Mouse (Mus musculus) olfactory bulb, adult 2 months (tissue): ENCODE measurements around the gene Fam189a1. TPM values are rescaled to one million over a fixed set of nuclear protein-coding genes. Genes with fewer than 3 reads are reported as not detected.

Experiments used
- H3K27ac ChIP-seq: fragments of 200-500 bp; 2 replicates; pipeline ENCODE4 v1.5.1; 2012; ENCODE audit warnings: low read depth, low read length; ENCODE audit not compliant: insufficient read depth
- H3K4me1 ChIP-seq: fragments of 200-500 bp; 2 replicates; pipeline ENCODE4 v1.6.1; 2012; ENCODE audit warnings: low read length; ENCODE audit not compliant: control insufficient read depth, insufficient read depth
- H3K4me3 ChIP-seq: fragments of 200-500 bp; 2 replicates; pipeline ENCODE4 v1.5.1; 2012; ENCODE audit warnings: mild to moderate bottlenecking, low read depth, low read length, moderate library complexity; ENCODE audit not compliant: insufficient read depth
- CTCF ChIP-seq: fragments of 200-500 bp; IDR thresholded peaks from 2 replicates; pipeline ENCODE4 v1.5.1; 2012; ENCODE audit warnings: low read depth, mild to moderate bottlenecking, low read length, moderate library complexity; ENCODE audit not compliant: insufficient read depth
- POLR2A ChIP-seq: fragments of 200-500 bp; IDR thresholded peaks from 2 replicates; pipeline ENCODE4 v1.6.1; 2012; ENCODE audit warnings: mild to moderate bottlenecking, low read depth, low read length, moderate library complexity; ENCODE audit not compliant: insufficient read depth
- WGBS: fragments of 180-500 bp; shearing (Covaris S2); methylation state at CpG from one replicate; pipeline ENCODE4 v1.1.7; 2018; 5-methylcytosine and 5-hydroxymethylcytosine counted together
- polyA plus RNA-seq: library from polyadenylated mRNA; stranded (reverse); fragments of >200 nt; gene quantifications from 2 replicates; pipeline ENCODE4 v1.2.4, GENCODE M21; 2012; ENCODE audit warnings: low replicate concordance; ENCODE audit not compliant: missing spikeins, insufficient read depth, insufficient read length

Fam189a1 gene
- polyA plus RNA-seq, 1 experiment, result not detected

DNA sequence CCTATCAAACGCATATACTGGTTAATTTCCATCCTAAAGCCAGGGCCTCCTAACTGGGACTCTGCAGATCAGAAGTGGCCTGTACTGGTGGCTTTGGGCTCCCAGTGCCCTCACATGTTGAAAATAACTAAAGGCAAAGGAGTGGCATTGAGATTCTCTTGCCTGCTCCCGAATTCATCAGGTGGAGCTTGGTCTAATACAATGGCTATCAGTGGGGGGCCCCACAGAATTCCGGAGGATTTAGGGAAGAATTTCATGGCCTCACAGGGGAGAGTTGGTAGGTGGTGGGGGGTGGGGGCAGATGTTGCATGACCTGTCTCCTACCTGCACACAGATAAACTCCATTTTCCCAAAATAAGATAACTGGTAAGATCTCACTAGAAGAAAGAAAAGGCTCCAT is 92.3 kb downstream of the Fam189a1 start:
- no peak for TF ChIP-seq CTCF
- TF ChIP-seq POLR2A, result no peak
- H3K4me3 ChIP-seq, result no peak overlapping the region

DNA sequence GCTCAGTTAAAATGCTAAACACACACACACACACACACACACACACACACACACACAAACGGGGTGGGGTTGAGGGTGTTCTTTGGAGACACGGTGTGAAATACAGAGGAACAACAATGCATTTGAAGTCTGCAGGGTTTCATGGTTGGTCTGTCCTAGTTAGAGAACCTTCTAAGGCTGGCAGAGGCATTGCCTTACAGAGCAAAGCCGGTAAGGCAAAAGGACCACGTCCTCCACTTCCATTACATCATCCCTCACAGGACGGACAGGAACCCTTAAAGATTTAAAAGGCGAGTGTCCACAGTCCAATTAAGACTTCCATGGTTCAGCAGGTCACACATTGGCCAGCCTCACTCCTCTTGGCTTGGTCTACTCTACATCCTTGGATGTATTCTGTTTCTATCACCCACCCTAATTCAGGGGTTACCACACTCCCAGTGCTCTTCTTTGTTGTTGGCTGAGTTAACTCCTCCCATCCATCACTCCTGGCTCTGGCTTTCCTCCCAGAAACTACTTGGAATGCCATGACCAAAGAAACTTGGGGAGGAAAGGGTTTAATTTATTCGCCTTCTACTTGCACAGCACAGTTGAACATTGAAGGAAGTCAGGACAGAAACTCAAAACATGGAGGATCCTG is 96.1 kb downstream of the Fam189a1 start:
- TF ChIP-seq POLR2A (no peak), CTCF (no peak)
- Histone ChIP-seq H3K4me3 (no peak overlapping the region), H3K27ac (no peak overlapping the region), H3K4me1 (no peaks in the 10 kb centered on the region)
- 47% methylated on average over 7 of the region's 7 CpGs for WGBS

More for the DNA sequence above, 92.3 kb downstream of the Fam189a1 start:
- no peak overlapping the region for H3K27ac ChIP-seq
- whole genome bisulfite sequencing, result 56% methylated on average over 3 of the region's 3 CpGs
- H3K4me1 ChIP-seq, result no peaks in the 10 kb centered on the region

DNA sequence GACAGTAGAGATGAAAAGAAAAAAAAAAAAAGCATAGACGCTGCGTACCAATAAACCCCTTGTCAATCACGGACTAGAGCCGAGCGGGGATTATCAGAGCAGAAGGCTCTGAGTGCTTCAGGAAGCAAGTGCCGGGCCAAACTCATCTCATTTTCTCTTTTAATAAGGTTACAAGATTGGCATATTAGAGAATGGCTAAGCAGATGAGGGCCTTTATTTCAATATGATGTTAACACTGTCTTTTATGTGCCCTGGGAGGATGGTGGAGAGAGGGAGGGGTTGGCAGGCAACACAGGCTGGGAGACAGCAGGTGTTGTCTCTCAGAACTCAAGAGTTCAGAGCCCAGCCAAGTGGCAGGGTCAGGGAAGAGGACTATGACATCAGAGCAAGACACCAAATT is 99.5 kb downstream of the Fam189a1 start:
- H3K27ac ChIP-seq, result no peak overlapping the region
- WGBS, result 76% methylated on average over 6 of the region's 6 CpGs
- no peak for TF ChIP-seq POLR2A
- no peak for TF ChIP-seq CTCF

DNA sequence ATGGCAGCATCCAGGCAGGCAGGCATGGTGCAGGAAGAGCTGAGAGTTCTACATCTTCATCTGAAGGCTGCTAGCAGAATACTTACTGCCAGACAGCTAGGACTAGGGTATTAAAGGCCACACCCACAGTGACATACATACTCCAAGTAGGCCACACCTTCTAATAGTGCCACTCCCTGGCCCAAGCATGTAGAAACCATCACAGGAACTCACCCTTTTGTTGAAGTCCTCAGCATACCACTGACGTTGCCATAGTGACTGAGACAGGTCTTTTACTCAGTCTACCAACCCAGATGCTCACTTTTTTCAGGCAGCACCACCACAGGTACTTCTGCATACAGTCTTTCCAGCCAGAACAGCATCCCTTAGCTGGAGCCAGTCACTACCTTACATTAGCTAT is 104.4 kb downstream of the Fam189a1 start:
- WGBS, result 76% methylated on average over 1 of the region's 1 CpGs
- no peak for TF ChIP-seq POLR2A
- no peak for TF ChIP-seq CTCF
- no peak overlapping the region for H3K4me3 ChIP-seq
- no peak overlapping the region for H3K27ac ChIP-seq
- peaks cover 4% of the 10 kb centered on the region for H3K4me1 ChIP-seq

More for the DNA sequence above, 99.5 kb downstream of the Fam189a1 start:
- H3K4me3 ChIP-seq, result no peak overlapping the region
- no peaks in the 10 kb centered on the region for H3K4me1 ChIP-seq

DNA sequence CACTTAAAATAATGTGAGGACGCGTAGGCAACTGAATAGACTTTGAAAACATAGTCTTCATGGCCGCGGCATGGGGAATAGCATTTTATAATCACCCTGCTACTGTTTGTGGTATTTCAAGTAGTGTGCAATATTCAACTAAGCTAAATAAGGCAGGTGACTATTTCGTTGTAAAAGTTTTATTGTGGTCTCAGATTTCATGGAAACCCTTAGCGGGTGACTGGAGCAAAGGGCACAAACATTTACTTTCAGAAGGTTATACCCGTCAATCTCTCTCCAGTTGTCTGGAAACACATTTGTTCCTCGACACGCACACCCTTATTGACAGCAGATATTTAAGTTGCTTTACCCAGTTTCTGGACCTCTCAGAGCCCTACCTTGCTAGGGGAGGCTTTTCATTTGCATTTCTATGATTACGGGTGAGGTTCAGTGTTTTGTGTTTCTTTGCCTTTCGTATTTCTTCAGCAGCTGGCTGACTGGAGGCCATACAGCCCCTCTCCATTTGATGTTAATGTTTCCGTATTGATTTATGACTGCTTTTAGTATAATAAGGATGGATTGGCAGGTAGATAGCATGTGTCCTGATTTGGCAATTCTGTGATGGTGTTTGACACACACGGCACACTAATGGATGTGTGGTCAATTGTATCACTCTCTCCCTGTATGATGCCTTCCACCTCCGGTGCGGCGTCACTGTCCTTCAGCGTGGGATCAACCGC is 107.0 kb downstream of the Fam189a1 start:
- no peak overlapping the region for H3K4me3 ChIP-seq
- TF ChIP-seq CTCF, result no peak
- TF ChIP-seq POLR2A, result no peak
- 93% methylated on average over 18 of the region's 18 CpGs for WGBS
- no peak overlapping the region for H3K27ac ChIP-seq
- H3K4me1 ChIP-seq, result peaks cover 7% of the 10 kb centered on the region

DNA sequence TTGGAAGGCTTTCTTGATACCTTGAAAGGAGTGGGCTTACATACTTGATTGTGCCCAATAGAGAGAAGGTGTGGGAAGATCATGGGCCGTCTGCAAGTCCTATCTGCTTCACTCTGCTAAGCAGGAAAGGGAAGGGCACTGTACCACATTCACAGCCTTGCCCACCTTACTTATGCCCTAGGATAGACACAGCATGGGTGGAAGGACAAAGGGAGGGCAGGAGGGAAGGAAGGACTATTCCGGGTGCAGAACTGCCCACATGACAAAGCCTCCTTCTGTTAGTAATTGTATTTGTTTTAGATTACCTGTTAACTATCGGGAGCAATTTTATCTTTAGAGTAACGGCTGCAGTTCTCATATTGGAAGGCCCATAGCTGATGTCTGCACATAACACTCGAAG is 108.7 kb downstream of the Fam189a1 start:
- 80% methylated on average over 5 of the region's 5 CpGs for WGBS
- H3K27ac ChIP-seq, result no peak overlapping the region

DNA sequence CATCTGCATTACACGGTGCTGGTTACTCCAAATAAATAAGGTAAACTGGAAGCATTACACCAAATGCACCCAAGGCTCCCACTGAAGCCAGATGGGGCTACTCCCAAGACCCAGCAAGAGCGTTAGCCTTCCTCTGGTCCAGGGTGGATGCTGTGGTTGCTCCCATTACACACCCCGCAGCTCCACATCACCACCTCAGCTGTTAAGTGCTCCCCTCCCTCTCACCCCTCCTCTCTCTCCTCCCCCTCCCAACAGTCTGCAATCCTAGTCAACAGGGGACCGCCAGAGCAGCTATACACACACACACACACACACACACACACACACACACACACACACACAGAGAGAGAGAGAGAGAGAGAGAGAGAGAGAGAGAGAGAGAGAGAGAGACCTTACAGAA is 109.7 kb downstream of the Fam189a1 start:
- Histone ChIP-seq H3K4me3 (no peak overlapping the region), H3K27ac (no peak overlapping the region), H3K4me1 (peaks cover 7% of the 10 kb centered on the region)
- whole genome bisulfite sequencing, result 50% methylated on average over 4 of the region's 4 CpGs
- TF ChIP-seq POLR2A (no peak), CTCF (no peak)

More for the DNA sequence above, 108.7 kb downstream of the Fam189a1 start:
- Histone ChIP-seq H3K4me1 (peaks cover 7% of the 10 kb centered on the region), H3K4me3 (no peak overlapping the region)
- TF ChIP-seq CTCF (no peak), POLR2A (no peak)

DNA sequence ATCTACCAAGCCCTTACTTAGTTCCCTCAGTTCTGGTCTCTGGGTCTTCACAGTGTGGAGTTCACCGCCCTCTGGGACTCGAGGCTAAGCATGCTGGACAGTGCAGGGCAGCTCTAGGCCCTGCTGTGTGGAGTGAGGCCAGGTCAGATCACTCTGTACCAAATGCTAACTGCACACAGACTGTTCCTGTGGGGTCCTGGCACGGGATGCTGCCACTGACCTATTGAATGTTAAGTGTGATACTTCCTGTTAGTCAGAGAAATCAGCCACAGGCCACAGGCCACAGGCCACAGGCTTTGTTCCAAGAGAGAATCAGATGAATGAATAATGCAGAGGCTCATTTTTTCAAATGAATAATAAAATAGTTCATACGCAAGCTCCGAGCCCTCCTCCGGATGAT is 112.1 kb downstream of the Fam189a1 start:
- H3K4me1 ChIP-seq, result peaks cover 7% of the 10 kb centered on the region
- TF ChIP-seq CTCF, result no peak
- TF ChIP-seq POLR2A, result no peak
- no peak overlapping the region for H3K4me3 ChIP-seq
- H3K27ac ChIP-seq, result no peak overlapping the region
- 73% methylated on average over 6 of the region's 6 CpGs for WGBS

DNA sequence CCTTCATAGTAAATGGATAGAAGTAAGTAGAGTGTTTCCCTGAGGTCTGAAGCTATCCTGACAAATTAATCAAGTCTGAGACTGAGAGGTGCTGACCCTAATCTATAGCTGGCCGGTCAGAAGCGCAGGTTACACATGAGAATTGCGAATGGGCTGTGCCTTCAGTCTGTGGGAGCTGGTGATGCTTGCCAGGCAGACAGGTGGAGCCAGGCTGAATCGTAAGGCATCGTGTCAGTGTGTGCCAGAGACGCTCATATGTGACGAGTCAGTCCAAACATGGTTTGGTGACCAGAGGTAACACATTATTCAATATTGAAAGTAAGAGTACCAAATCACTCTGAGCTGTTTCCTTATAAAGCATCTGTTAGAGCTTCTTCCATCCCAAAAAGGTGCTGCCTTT is 115.3 kb downstream of the Fam189a1 start:
- Histone ChIP-seq H3K27ac (no peak overlapping the region), H3K4me1 (no peaks in the 10 kb centered on the region; the same call in 1 of the 2 replicates), H3K4me3 (no peak overlapping the region)
- no peak for TF ChIP-seq CTCF
- no peak for TF ChIP-seq POLR2A
- WGBS, result 96% methylated on average over 7 of the region's 7 CpGs
